Mouse (Mus musculus) limb, embryonic 13.5 days (tissue): ENCODE measurements around the gene Ifna11. TPM values are rescaled to one million over a fixed set of nuclear protein-coding genes. Genes with fewer than 3 reads are reported as not detected.
"Not testable (repeated sequence)": the region's sequence is repeated elsewhere in the genome, so short reads cannot be mapped to it uniquely, and the experiment has no call there.

Experiments
- ATAC-seq: fragments of 200-750 bp; cut with Nextera tagmentation; 2 replicates; pipeline ENCODE4 v1.8.0; 2017; ENCODE audit warnings: low read depth, moderate number of reproducible peaks, moderate TSS enrichment; ENCODE audit not compliant: low FRiP score
- H3K27ac ChIP-seq: fragments of 300-500 bp; sonication (generic); 2 replicates; pipeline ENCODE4 v1.5.1; 2015; ENCODE audit warnings: inconsistent platforms, mild to moderate bottlenecking, moderate library complexity
- H3K27me3 ChIP-seq: fragments of 300-500 bp; sonication (generic); 2 replicates; pipeline ENCODE4 v1.6.1; 2015; ENCODE audit warnings: mild to moderate bottlenecking, inconsistent platforms
- H3K36me3 ChIP-seq: fragments of 300-500 bp; sonication (generic); 2 replicates; pipeline ENCODE4 v1.6.1; 2015; ENCODE audit warnings: inconsistent platforms, mild to moderate bottlenecking, moderate library complexity
- H3K4me1 ChIP-seq: fragments of 300-500 bp; sonication (generic); 2 replicates; pipeline ENCODE4 v1.6.1; 2015; ENCODE audit warnings: inconsistent platforms
- H3K4me2 ChIP-seq: fragments of 300-500 bp; sonication (generic); replicated peaks from 2 replicates; pipeline ENCODE4 v1.6.1; 2015; ENCODE audit warnings: inconsistent platforms, mild to moderate bottlenecking, moderate library complexity
- H3K4me3 ChIP-seq: fragments of 300-500 bp; sonication (generic); 2 replicates; pipeline ENCODE4 v1.5.1; 2015; ENCODE audit warnings: moderate library complexity, mild to moderate bottlenecking, inconsistent platforms
- H3K9ac ChIP-seq: fragments of 300-500 bp; sonication (generic); 2 replicates; pipeline ENCODE4 v1.6.1; 2015; ENCODE audit warnings: mild to moderate bottlenecking, inconsistent platforms
- H3K9me3 ChIP-seq: fragments of 300-500 bp; sonication (generic); 2 replicates; pipeline ENCODE4 v1.6.1; 2016; ENCODE audit warnings: inconsistent platforms
- WGBS: fragments of 180-500 bp; shearing (Covaris S2); methylation state at CpG from one replicate; pipeline ENCODE4 v1.1.7; 2015; 5-methylcytosine and 5-hydroxymethylcytosine counted together
- polyA plus RNA-seq: library from polyadenylated mRNA; unstranded; fragments of >200 nt; fragmentation: Nextera tagmentation; extraction: Ambion mirVana; gene quantifications from 2 replicates; pipeline ENCODE4 v1.2.1, GENCODE M21; 2015

Ifna11 gene
- polyA plus RNA-seq, 1 experiment from 2014 or later, result not detected

- not testable (repeated sequence) for ATAC-seq, H3K27ac ChIP-seq, H3K9me3 ChIP-seq, H3K4me1 ChIP-seq, H3K36me3 ChIP-seq, H3K9ac ChIP-seq, H3K4me3 ChIP-seq, H3K4me2 ChIP-seq, H3K27me3 ChIP-seq
- WGBS, result 21% methylated on average over 6 of the region's 7 CpGs
Measured at GRCm38 (mm10) chr4:88799365-88799764, 20.4 kb upstream of the Ifna11 start, which contains the start of gene Gm13285. Gene Gm13285, plus strand, starts transcription at chr4:88799665.

- not testable (repeated sequence) for H3K9me3 ChIP-seq, ATAC-seq, H3K27me3 ChIP-seq, H3K36me3 ChIP-seq, H3K4me3 ChIP-seq, H3K4me1 ChIP-seq, H3K9ac ChIP-seq, H3K27ac ChIP-seq
- peak within 1 kb of the TSS; percentile 41; the same call in 1 of the 2 replicates for H3K4me2 ChIP-seq
- no CpG with 5 or more reads among the region's 29 CpGs for WGBS
Measured at GRCm38 (mm10) chr4:88802954-88803353, 16.8 kb upstream of the Ifna11 start, which contains the start of gene Gm13287. Gene Gm13287, plus strand, starts transcription at chr4:88803254.

- H3K27me3 ChIP-seq, H3K4me1 ChIP-seq, ATAC-seq, H3K27ac ChIP-seq, H3K9ac ChIP-seq, H3K36me3 ChIP-seq, H3K9me3 ChIP-seq: not testable (repeated sequence)
- peak within 1 kb of the TSS; percentile 46; the same call in 1 of the 2 replicates for H3K4me2 ChIP-seq
- peak within 1 kb of the TSS; percentile 28 for H3K4me3 ChIP-seq
- WGBS, result no CpG with 5 or more reads among the region's 8 CpGs
Measured at GRCm38 (mm10) chr4:88805231-88805630, 14.5 kb upstream of the Ifna11 start, which contains the start of gene Gm13288. Gene Gm13288, plus strand, starts transcription at chr4:88805531.

GRCm38 (mm10) chr4:88805761-88806160, 14.0 kb upstream of the Ifna11 start:
- not testable (repeated sequence) for H3K27ac ChIP-seq, H3K27me3 ChIP-seq, H3K36me3 ChIP-seq, H3K9me3 ChIP-seq, H3K4me1 ChIP-seq, ATAC-seq, H3K9ac ChIP-seq
- Histone ChIP-seq H3K4me2 (peak overlapping the region; percentile 46; the same call in 1 of the 2 replicates), H3K4me3 (peak overlapping the region; percentile 28)
- 0% methylated on average over 13 of the region's 34 CpGs for WGBS

- Histone ChIP-seq H3K4me2 (no peak within 1 kb of the TSS), H3K27me3 (no peaks in the 10 kb centered on the region; the same call in 1 of the 2 replicates), H3K27ac (no peak within 1 kb of the TSS), H3K9me3 (no peaks in the 10 kb centered on the region), H3K4me3 (no peak within 1 kb of the TSS), H3K9ac (no peak within 1 kb of the TSS), H3K4me1 (no peaks in the 10 kb centered on the region), H3K36me3 (no peaks in the 10 kb centered on the region)
- WGBS, result 54% methylated on average over 3 of the region's 3 CpGs
- ATAC-seq, result no peak
Measured at GRCm38 (mm10) chr4:88815928-88816327, 3.8 kb upstream of the Ifna11 start, which contains the start of gene Ifna7. Gene Ifna7, plus strand, starts transcription at chr4:88816228.

GRCm38 (mm10) chr4:88822995-88823394, 3.2 kb downstream of the Ifna11 start:
- Histone ChIP-seq H3K4me2 (no peak overlapping the region), H3K36me3 (no peaks in the 10 kb centered on the region), H3K9ac (no peak overlapping the region), H3K9me3 (no peaks in the 10 kb centered on the region), H3K27me3 (no peaks in the 10 kb centered on the region), H3K4me1 (no peaks in the 10 kb centered on the region), H3K4me3 (no peak overlapping the region), H3K27ac (no peak overlapping the region)
- 23% methylated on average over 4 of the region's 4 CpGs for WGBS
- ATAC-seq, result no peak

- not testable (repeated sequence) for ATAC-seq, H3K9ac ChIP-seq
Measured at GRCm38 (mm10) chr4:88827116-88827515, 7.4 kb downstream of the Ifna11 start, which contains the start of gene Ifna6. Gene Ifna6, plus strand, starts transcription at chr4:88827416.

GRCm38 (mm10) chr4:88830523-88830922, 10.8 kb downstream of the Ifna11 start:
- Histone ChIP-seq H3K4me3 (no peak overlapping the region), H3K9me3 (no peaks in the 10 kb centered on the region), H3K4me1 (no peaks in the 10 kb centered on the region), H3K27ac (no peak overlapping the region), H3K9ac (no peak overlapping the region), H3K36me3 (no peaks in the 10 kb centered on the region), H3K4me2 (no peak overlapping the region), H3K27me3 (no peaks in the 10 kb centered on the region)
- no peak for ATAC-seq
- WGBS, result 21% methylated on average over 4 of the region's 4 CpGs

More at GRCm38 (mm10) chr4:88827116-88827515, 7.4 kb downstream of the Ifna11 start, which contains the start of gene Ifna6:
- H3K27me3 ChIP-seq, H3K36me3 ChIP-seq, H3K27ac ChIP-seq, H3K4me3 ChIP-seq, H3K9me3 ChIP-seq, H3K4me2 ChIP-seq, H3K4me1 ChIP-seq: not testable (repeated sequence)

- H3K4me3 ChIP-seq, H3K9ac ChIP-seq, H3K36me3 ChIP-seq, H3K27ac ChIP-seq, H3K9me3 ChIP-seq, ATAC-seq, H3K4me2 ChIP-seq, H3K4me1 ChIP-seq, H3K27me3 ChIP-seq: not testable (repeated sequence)
- 83% methylated on average over 1 of the region's 1 CpGs for WGBS
Measured at GRCm38 (mm10) chr4:88835225-88835624, 15.5 kb downstream of the Ifna11 start, which contains the start of gene Ifna5. Gene Ifna5, plus strand, starts transcription at chr4:88835525.

- 40% methylated on average over 3 of the region's 3 CpGs for WGBS
- H3K27ac ChIP-seq, result no peak overlapping the region
Measured at GRCm38 (mm10) chr4:88838828-88839227, 19.1 kb downstream of the Ifna11 start.

GRCm38 (mm10) chr4:88840058-88840457, 20.3 kb downstream of the Ifna11 start:
- no peaks in the 10 kb centered on the region for H3K9me3 ChIP-seq
- H3K27me3 ChIP-seq, result no peaks in the 10 kb centered on the region
- no peak overlapping the region for H3K27ac ChIP-seq
- H3K4me1 ChIP-seq, result no peaks in the 10 kb centered on the region
- H3K36me3 ChIP-seq, result no peaks in the 10 kb centered on the region
- no peak overlapping the region for H3K4me3 ChIP-seq
- 78% methylated on average over 3 of the region's 3 CpGs for WGBS
- no peak for ATAC-seq
- no peak overlapping the region for H3K4me2 ChIP-seq
- H3K9ac ChIP-seq, result no peak overlapping the region

More at GRCm38 (mm10) chr4:88838828-88839227, 19.1 kb downstream of the Ifna11 start:
- Histone ChIP-seq H3K4me2 (no peak overlapping the region), H3K9me3 (no peaks in the 10 kb centered on the region), H3K9ac (no peak overlapping the region), H3K36me3 (no peaks in the 10 kb centered on the region), H3K27me3 (no peaks in the 10 kb centered on the region), H3K4me1 (no peaks in the 10 kb centered on the region), H3K4me3 (no peak overlapping the region)
- ATAC-seq, result no peak

- H3K9ac ChIP-seq, result no peak within 1 kb of the TSS
- no peaks in the 10 kb centered on the region for H3K4me1 ChIP-seq
- no peak for ATAC-seq
- WGBS, result 58% methylated on average over 2 of the region's 2 CpGs
- H3K27ac ChIP-seq, result no peak within 1 kb of the TSS
- H3K4me2 ChIP-seq, result no peak within 1 kb of the TSS
- H3K36me3 ChIP-seq, result no peaks in the 10 kb centered on the region
- H3K27me3 ChIP-seq, result no peaks in the 10 kb centered on the region
- H3K4me3 ChIP-seq, result no peak within 1 kb of the TSS
- H3K9me3 ChIP-seq, result no peaks in the 10 kb centered on the region
Measured at GRCm38 (mm10) chr4:88841438-88841911, 21.7 kb downstream of the Ifna11 start, which contains the start of gene Ifna4. Gene Ifna4, plus strand, starts transcription at chr4:88841861.

- no peak overlapping the region for H3K9ac ChIP-seq
- no peak overlapping the region for H3K27ac ChIP-seq
- no peaks in the 10 kb centered on the region for H3K4me1 ChIP-seq
- H3K4me3 ChIP-seq, result no peak overlapping the region
- no peak for ATAC-seq
- H3K27me3 ChIP-seq, result no peaks in the 10 kb centered on the region
- 53% methylated on average over 2 of the region's 2 CpGs for WGBS
- no peaks in the 10 kb centered on the region for H3K9me3 ChIP-seq
- H3K4me2 ChIP-seq, result no peak overlapping the region
- H3K36me3 ChIP-seq, result no peaks in the 10 kb centered on the region
Measured at GRCm38 (mm10) chr4:88845334-88845733, 25.6 kb downstream of the Ifna11 start.
